Mouse (Mus musculus) lung, postnatal 0 days (tissue): Measurements from ENCODE around the gene Soga1.

Source experiments
- CTCF ChIP-seq: IDR thresholded peaks from 2 replicates; pipeline ENCODE4 v1.5.1; 2016; ENCODE audit warnings: antibody characterized with exemption, mild to moderate bottlenecking
- EP300 ChIP-seq: IDR thresholded peaks from 2 replicates; pipeline ENCODE4 v1.6.1; 2016; ENCODE audit warnings: antibody characterized with exemption, mild to moderate bottlenecking, control low read depth

DNA sequence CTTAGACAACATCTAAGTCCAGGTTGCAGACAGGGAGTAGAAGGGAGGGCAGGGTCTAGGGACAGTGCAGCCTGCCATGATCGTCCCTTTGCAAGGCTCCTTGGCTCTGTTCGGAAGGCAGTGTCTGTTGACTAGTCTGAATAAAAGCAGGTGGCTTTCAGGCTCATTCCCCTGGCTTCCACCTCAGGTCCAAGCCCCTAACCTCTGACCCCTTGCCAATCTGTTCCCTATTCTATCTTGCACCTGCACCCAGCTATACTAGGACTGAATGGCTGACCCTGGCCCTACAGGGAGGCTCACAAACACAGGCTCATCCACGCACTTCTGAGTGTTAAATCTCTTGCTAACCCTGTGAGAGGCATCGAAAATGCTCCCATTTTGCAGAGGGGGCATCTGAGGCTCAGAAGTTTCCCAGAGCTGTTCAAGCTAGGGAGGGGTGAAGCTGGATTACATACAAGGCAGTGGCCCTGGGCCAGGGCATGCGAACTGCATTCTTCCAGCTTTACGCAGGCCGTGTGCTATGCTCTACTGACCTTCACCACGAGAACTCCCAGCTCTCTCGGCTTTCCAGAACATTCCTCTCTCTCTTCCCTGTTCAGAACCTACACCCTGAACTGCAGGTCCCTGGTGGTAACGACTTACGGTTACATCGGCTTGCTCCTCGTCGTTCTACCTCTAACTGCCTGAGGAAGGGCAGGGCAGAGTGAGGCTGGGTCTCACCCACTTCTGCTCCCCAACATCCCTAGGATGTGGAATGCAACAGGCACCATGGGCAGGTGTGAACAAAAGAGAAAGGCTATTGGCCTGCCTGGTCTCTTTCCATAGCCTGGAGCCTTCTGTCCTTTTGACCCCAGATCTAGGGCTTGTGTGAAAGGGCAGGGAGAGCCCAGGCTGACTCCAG, 13.8 kb downstream of the Soga1 start:
- TF ChIP-seq EP300: no peak
- TF ChIP-seq CTCF: no peak
